Mouse (Mus musculus) CD4-positive, CD25-positive, alpha-beta regulatory T cell, adult 2 months (primary cell): Measurements from ENCODE around the gene Notch3.
"Not testable (repeated sequence)": the region's sequence is repeated elsewhere in the genome, so short reads cannot be mapped to it uniquely, and the experiment has no call there.

Source experiments
- DNase-seq: peaks from one replicate; pipeline ENCODE4 v3.0.0-alpha.2; 2012; ENCODE audit warnings: low read depth, low spot score

Notch3 gene

DNA sequence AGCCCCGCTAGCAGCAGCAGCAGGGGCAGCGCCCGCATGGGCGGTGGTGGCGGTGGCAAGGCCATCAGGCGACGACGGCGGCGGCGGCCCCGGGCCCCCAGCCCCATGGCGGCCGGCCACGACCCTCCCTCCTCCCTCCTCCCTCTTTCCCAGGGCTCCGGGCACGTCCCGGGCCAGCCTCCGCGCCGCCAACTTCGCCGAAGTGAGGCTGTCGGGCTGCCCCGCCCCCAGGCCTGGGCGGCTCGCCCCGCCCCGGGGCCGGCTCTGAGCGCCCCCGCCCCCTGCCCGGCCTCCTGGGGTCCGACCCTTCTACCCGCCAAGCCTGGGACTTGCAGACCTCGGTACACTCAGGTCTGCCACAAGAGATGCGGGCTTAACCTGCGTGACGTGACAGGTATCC, at the start of gene Notch3:
Notch3 (minus strand) TSS at position 166 of the 400 bp plus-strand sequence.
- peak; percentile 55 for DNase-seq

DNA sequence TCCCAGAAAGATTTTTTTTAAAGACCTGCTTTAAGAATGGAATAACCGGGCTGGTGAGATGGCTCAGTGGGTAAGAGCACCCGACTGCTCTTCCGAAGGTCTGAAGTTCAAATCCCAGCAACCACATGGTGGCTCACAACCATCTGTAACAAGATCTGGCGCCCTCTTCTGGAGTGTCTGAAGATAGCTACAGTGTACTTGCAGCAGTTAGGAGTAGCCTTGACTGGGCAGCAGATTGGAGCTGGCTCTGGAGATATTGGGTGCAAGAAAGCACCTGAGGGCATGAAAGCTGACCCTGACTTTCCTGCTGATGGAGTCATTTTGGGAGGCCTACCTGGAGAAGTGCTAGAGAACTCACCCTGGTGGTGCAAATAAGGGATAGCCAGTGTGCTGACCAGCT, 48.9 kb upstream of the Notch3 start:
- peak; percentile 26 for DNase-seq

DNA sequence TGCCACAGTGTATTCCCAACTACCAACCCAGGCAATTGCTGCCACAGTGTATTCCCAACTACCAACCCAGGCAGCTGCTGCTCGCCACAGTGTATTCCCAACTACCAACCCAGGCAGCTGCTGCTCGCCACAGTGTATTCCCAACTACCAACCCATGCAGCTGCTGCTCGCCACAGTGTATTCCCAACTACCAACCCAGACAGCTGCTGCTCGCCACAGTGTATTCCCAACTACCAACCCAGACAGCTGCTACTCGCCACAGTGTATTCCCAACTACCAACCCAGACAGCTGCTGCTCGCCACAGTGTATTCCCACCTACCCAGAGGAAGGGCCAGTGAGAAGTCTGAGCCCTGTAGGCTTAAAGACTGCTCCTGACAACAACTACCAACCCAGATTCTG, 44.9 kb upstream of the Notch3 start:
- DNase-seq = not testable (repeated sequence)

DNA sequence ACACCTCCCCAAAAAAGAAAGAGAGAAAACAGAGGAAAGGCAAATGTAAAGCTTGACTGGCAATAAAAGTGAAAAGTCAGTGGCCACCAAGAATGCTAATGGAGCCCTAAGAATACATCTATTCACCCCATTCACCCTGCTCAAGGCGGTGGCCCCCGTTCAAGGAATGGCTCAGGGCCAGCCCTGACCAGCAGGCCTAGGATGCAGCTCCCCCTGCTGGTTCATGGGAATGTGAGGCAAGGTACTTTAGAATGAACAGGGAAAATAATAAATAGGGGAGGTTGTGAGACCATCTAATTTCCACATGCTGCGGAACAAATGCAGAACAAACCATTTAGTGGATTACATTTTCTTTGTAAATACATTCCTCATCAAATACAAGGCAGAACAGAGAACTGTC, 43.1 kb upstream of the Notch3 start:
- DNase-seq = peak; percentile 59

DNA sequence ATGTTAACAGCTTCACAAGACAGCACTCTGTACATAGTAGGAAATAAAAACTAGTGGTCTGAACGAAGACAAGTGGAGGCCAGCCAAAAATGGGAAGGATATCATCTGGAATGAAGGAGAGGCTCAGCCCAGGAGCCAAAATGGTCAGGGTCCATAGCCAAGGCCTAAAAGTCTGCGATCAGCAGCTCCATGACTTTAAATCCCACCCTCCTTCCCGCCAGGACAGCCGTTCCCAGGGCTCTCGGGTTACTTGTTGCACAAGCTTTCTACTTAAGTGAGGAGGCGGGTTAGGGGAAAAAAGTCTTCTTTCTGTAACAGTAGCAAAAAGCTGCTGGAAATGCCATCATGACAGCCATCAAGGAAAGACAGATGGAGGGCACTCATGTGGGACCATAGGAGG, 42.5 kb upstream of the Notch3 start:
- DNase-seq = no peak

DNA sequence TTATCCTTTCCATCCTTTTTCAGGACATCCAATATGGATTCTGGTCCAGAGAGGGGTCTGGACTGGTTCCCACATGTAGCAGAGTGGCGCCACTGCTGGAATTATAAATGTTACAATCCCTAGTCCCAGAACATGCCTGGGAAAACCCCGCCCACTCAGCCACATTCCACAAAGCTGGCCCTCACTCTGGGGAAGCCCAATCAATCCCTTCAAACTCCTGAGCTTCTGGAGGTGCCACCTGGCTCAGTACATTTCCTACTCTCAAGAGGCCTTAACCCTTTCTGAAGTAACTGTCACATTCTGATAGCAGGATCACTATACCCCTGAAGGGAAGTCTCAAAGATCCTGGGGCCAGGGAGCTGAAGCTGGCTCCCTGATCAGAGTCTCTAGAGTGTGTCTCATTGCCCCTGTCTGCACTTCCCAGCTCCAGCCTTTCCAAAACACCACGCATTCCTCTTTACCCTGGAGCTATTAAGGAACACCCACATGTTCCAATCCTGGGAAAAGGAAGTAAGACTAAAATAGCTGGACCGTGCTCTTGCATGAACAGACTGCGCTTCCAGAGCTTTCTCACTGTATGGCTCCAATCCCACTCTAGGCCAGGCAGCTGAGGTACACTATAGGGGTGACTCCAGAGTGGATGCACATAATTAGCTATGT, 41.1 kb upstream of the Notch3 start:
- no peak for DNase-seq

DNA sequence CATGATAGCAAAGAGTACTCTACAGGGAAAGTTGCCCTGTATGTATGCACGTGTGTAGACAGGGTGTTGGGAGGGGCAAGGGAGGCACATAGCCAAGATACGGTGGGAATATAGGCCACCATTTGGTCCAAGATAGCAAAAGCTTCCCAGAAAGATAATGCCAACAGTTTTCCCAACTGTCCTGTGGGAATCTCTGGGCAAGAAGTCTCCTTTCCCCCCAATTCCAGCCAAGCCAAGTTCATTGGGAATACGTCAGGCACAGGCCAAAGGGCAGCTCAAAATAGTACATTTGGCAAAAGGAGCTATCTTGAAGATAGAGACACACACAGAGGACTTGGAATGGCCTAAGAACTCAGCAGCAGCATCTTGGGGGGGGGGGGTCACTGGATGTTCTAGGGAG, 38.7 kb upstream of the Notch3 start:
- DNase-seq = no peak

DNA sequence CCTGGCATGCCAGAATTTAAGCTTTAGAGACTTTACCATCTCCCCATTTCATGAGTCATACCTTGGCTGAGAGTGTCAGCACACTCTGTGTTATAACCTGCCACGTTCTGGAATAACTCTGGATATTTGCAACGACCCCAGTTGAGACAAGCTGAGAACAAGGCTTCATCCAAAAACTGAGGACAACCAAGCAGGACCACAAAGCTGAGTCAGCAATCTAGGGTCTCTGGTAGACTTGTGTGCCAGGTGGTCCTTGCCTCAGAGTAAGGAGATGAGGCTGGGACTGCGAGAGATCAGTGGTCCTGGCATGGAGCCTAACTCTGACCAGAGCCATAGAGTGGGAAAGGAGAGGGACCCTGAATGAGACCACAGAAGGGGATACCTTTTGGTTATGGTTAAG, 36.3 kb upstream of the Notch3 start:
- no peak for DNase-seq

DNA sequence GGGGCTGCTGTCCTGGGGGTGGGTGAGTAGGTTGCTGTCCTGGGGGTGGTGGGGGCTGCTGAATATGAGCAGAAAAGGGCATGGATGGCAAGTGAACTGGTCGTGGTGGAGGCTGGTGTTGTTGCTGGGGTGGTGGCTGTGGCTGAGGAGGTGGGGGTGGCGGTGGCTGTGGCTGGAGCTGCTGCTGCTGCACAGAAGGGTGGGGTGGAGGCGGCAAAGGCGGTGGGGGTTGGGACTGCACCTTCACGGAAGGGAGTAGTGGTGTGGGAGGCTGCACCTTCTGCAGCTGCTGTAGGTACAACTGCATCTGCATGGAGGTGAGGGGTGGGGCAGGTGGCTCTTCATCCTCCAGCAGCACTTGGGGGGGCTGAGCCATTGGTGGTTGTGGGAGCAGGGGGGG, 34.4 kb upstream of the Notch3 start:
- peak; percentile 54 for DNase-seq

DNA sequence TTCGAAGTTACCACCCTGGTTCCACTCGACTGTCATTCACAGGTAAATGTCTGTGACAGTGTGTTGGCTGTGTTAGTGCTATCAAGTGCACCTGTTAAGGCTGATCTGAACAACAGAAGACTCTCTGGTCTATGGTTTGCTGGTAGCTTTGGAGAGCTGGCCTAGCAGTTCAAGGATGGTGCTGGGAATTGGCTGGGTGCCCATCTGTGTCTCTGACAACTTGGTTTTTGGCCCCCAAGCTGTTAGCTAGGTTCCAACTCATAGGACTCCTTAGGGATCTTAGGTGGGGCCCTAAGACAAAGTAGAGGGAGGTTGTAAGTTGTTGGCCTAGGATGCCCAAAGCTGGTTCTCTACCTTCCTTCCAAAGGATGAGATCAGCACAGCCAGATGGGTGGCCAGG, 33.1 kb upstream of the Notch3 start:
- DNase-seq = no peak

DNA sequence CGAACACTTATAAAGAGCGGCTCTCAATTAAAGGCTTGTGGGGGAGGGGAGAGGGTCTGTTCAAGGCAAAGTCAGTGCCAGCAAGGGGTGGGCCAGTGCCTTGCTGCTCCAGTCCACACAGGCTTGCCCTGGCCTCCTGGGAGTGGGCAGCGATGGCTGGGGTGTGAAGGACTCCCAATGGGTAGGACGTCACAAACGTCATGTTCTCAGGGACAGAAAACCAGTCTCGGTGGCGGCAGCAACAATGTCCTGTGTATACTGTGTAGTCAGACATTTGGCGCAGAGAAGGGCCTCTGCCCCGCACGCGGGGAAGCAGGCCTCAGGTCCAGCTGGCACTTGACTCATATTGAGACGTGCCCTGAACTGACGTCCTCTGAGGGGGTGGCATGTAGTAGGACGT, 30.5 kb upstream of the Notch3 start:
- DNase-seq = no peak

DNA sequence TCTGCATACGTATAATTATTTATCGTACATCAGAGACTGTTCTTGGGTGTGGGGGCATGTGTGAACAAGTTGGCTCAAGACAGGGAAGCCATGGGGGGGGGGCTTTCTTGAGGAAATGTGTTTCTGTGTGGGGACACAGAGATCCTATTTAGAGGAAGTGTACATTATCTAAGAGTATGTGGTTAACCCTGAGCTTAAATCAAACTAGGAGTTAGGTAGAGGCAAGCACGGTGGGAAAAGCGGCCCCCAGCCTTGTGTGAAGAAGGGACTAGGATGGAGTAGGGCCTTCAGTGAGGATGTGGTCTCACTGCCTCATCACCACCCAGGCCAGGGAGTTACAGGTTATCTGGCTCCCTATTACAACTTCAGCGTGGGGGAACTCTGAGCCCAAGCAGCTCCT, 29.1 kb upstream of the Notch3 start:
- no peak for DNase-seq

DNA sequence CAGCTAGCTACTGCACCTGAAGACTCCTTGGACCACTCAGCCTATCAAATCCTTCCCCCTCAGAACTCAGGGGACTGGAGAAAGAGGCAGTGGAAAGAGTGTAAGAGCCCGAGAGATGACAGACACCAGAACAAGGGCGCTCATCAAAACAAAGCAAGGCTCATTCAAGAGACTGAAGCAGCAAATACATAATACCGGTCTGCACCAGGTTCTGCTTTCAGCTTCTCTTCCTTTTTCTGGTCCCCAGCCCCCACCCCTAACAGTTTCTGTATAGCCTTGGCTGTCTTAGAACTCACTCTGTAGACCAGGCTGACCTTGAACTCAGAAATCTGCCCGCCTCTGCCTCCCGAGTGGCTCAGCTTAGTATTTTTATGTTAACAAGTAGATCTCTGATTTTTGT, 26.4 kb upstream of the Notch3 start:
- DNase-seq = no peak

DNA sequence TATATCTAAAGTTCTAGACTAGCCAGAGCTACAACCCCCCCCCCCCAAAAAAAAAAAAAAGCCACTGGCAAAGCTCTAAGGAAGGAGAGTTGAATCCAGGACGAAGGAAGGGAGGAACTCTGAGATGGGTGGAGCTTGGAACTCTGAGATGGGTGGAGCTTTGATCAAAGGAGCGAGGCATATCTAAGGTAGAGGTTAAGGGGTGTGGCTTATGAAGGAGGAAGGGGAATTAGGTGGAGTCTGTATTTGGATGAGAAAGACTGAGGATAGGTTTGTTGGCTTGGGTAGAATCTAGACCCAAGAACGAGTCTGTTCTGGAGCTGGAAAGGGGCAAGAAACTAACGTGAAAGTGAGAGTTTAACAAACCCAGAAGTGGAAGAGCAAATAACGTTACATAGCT, 23.2 kb upstream of the Notch3 start:
- DNase-seq = peak; percentile 40

DNA sequence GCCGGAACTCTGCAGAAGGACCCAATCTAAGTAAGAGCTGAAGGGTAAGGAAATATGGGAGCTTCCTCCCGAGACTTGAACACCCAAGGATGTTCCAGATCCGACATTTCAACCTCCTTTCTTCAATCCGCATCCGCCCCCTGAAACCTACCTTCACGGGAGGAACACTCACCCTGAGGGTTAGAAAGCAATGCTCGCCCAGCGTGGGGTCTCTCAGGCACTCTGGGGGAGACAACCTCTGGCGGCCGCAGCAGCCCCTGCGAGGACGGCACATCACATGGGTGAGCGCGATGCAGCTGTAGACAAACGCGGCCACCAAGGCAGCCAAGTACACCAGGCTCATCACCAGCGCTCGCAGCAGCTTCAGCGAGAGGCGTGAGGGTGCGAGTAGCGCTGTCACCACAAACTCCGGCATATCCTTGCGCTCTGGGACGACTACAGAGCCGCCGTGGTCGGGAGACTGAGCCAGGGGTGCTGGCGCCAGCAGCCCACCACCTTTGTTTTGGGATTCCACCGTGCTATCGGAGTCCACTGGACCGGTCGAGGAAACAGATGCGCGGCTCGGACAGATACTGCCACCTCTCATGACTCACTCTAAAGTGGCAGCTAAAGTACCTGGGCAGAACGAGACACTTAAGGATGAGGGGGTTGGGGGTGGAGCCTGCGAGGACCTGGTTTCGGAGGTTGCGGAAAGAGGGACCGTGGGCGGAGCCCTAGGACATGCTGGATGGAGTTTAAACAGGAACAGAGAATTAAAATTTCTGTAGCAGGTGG, 22.4 kb upstream of the Notch3 start, which contains the start of gene Ephx3:
Ephx3 (minus strand) TSS at position 687 of the 774 bp plus-strand sequence.
- peak; percentile 44 for DNase-seq

DNA sequence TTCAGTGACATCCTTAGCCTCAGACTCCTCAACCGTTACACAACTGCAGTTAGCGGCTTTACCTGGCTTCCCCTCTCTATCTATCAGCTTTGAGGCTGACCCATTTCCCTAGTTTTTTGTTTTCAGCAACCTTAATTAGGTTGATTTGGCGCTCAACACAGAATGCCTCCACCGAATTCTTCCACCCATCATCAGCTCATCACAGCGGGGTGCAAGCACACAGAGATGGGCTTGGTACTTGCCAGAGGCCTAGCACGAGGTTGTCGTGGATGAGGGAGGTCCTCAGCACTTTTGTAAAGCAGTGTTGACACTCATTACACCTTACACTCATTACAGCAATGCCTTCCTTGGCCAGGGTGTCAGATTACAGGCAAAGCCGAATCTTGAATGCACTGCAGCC, 16.4 kb upstream of the Notch3 start:
- DNase-seq = no peak

DNA sequence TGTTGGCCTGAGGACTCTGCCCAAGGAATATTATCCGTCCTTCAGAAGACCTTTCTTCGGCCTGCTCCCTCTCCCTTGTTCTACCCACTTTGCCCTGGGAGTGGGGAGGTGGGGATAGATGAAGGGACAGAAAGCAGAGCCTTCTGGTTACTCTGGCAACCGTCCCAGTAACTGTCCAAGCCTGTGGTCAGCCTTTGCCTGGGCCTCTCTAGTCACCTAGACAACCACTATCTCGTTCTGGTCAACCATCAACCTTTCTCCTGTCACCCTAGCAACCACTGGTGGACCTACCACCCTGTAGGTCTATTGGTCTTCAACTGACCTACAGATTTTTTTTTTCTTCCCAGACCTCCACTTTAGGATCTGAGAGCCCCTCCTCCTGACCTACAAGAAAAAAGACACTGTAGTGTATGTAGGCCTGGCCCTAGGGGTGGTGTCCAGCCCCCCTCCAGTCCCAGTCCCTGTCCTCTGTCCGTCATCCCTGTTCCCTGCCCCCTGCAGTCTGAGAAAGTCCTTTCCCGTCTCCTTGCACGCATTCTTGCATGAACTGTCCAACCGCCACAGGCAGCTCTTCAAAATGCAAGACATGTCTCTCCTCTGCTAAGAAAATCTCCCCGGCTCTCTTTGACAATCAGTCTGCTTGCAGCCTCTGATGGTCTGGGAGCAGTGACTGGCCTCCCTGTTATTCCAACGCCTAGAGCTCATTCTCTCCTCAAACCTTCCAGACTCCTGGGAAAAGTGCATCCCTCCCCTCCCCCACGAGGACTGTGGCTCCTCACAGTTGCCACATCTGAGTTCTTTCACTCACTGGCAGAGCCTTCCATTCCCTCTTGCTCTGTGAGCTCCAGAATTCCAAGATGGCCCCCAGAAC, 13.2 kb upstream of the Notch3 start:
- no peak for DNase-seq

DNA sequence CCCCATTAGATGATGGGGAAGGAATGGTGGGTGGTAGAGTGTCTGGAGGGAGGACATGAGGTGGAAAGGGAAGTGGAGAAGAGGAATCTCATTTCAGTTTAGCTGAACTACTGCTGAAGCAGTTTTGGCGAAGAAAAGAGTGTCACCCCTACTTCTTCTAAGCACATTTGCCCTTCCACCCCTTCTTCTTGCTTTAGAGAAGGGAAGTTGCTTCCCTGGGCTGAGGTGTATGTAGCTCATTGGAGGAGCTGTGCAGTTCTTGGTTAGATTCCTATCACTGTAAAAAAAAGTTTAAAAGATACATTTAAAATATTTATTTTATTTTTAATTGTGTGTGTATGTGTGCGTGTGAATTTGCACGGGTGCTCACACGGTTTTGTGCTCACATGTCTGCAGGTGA, 10.3 kb upstream of the Notch3 start:
- no peak for DNase-seq

DNA sequence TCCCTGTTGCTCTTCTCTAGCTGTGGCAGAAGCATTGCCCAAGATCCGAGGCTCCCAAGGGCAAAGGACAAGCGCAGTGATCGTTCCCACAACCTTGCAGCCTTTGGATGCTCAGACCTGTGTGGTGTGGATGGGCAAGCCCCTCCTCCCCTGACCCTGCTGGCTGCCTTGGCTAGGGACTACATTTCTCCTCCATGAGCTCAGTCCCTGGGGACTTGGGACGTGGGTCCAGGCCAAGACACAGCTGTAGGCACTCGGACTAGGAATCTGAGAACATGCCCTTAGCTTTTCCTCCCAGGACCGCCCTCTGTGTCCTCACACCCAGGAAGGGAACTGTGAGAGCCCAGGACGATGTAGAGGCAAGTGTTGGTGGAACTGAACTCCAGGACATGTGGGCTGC, 6.5 kb upstream of the Notch3 start:
- no peak for DNase-seq

DNA sequence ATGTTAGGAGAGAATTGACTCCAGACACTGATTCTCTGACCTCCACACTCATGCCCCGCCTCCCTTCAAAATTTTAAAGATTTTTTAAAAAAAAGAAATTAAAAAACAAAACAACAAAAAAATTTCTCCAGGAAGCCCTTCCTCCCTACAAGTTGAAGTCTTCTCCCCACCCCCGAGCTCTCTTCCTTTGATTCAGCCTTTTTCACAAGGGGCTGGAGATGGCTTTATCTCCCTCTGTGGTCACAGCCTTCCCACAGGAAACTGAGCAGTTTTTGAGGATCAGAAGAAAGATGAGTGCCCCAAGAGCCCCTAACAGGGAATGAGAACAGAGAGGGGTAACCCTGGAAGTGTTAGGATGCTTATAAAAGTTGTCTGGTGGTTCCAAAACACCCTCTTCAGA, 5.8 kb upstream of the Notch3 start:
- no peak for DNase-seq

DNA sequence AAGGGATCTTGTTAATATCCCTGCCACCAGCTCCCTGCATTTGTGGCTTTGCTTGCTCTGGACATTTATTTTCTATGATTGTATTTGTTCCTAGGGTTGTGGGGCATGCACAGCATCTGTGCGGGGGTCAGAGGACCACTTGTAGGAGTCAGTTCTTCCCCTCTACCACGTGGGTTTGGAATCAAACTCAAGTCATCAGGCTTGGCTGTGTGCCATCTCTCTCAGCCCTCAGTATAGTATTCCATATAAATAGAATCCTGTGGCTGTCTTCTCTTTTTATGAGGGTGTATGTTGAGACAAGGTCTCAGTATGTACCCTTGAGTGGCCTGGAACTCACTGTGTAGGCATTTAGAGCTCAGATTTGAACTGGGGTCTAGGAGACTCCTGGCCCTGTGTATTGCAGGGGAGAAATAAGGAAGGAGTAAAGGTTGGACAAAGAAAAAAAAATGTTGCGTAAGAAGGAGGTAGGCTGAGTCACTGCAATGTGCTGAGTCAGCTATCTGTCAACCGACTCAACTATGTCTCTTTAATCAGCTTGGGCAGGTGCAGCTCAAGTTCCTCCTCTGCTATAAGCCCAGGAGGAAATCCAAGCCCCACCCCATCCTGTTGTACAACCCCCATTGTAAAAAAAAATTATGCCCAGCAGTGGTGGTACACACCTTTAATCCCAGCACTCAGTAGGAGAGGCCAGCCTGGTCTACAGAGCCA, 3.0 kb upstream of the Notch3 start:
- DNase-seq = no peak
